ENCODE assay signal across 8 mouse cellular contexts in genomic region chr14:50895985-50896746, GRCm38 (mm10). TPM values are rescaled to one million over a fixed set of nuclear protein-coding genes. Genes with fewer than 3 reads are reported as not detected.
DNase-seq lines count a peak whose midpoint lies in the region; ATAC-seq and TF ChIP-seq lines count a peak whose summit lies in the region.

No protein-coding gene starts in this region.

- peak overlapping the region; percentile 66 for H3K9ac ChIP-seq in forebrain, embryonic 13.5 days
- peak overlapping the region; percentile 59 for H3K9ac ChIP-seq in neural tube, embryonic 14.5 days (replicated peaks; ENCODE audit: low read depth, low read length)

- ATAC-seq in cerebellum, adult (ENCODE audit: insufficient number of reproducible peaks, low FRiP score, low TSS enrichment) = peak; percentile 73
- peak; percentile 41; the same call in 1 of the 2 replicates for ATAC-seq in forebrain, embryonic 13.5 days
- peak; percentile 61 for ATAC-seq in neural tube, embryonic 14.5 days (ENCODE audit: low read depth)

- H3K27ac ChIP-seq in forebrain, embryonic 13.5 days = no peak overlapping the region
- no peak overlapping the region for H3K27ac ChIP-seq in neural tube, embryonic 14.5 days (ENCODE audit: low read depth, low read length)

- 18% methylated on average over 19 of the region's 19 CpGs for WGBS in forebrain, embryonic 13.5 days
- 18% methylated on average over 19 of the region's 19 CpGs for WGBS in lung, adult 2 months
- WGBS in neural tube, embryonic 14.5 days = 19% methylated on average over 19 of the region's 19 CpGs

- peak; percentile 66 for DNase-seq in heart, postnatal 25 days (ENCODE audit: low spot score)
- peak; percentile 39 to 84 for DNase-seq in layer of hippocampus, adult 18-20 months (ENCODE audit: low spot score in 2 of 2)
- DNase-seq in lung, adult 2 months = peak; percentile 48
- DNase-seq in thymus, adult 18-20 months = no peak

- peaks cover 9% of the 10 kb centered on the region for H3K9me3 ChIP-seq in E14TG2a.4 (ENCODE audit: low read length)
- no peaks in the 10 kb centered on the region for H3K9me3 ChIP-seq in forebrain, embryonic 13.5 days (replicated peaks)
- no peaks in the 10 kb centered on the region for H3K9me3 ChIP-seq in neural tube, embryonic 14.5 days (ENCODE audit: control insufficient read depth, low read length)

- no peak for TF ChIP-seq CTCF in E14TG2a.4 (conservative IDR thresholded peaks at IDR 0.05; ENCODE audit: low read length)
- no peak for TF ChIP-seq CTCF in lung, adult 2 months (IDR thresholded peaks at IDR 0.05; ENCODE audit: insufficient read depth, low read length)

- peak overlapping the region; percentile 77 for H3K4me3 ChIP-seq in E14TG2a.4 (replicated peaks; ENCODE audit: low read length)
- peak overlapping the region; percentile 50 for H3K4me3 ChIP-seq in forebrain, embryonic 13.5 days
- H3K4me3 ChIP-seq in lung, adult 2 months (replicated peaks; ENCODE audit: extremely low read depth, low read depth, low read length) = peak overlapping the region; percentile 53
- H3K4me3 ChIP-seq in neural tube, embryonic 14.5 days (ENCODE audit: low read depth, low read length) = peak overlapping the region; percentile 47

- H3K4me1 ChIP-seq in E14TG2a.4 (replicated peaks; ENCODE audit: low read depth, low read length) = peaks cover 34% of the 10 kb centered on the region
- peaks cover 12% of the 10 kb centered on the region for H3K4me1 ChIP-seq in forebrain, embryonic 13.5 days
- H3K4me1 ChIP-seq in lung, adult 2 months (ENCODE audit: control insufficient read depth, insufficient read depth, low read length) = peaks cover 7% of the 10 kb centered on the region; the same call in 1 of the 2 replicates
- H3K4me1 ChIP-seq in neural tube, embryonic 14.5 days (ENCODE audit: control insufficient read depth, insufficient read depth, low read length) = peaks cover 4% of the 10 kb centered on the region; the same call in 1 of the 2 replicates

- no peak for TF ChIP-seq POLR2A in lung, adult 2 months (IDR thresholded peaks at IDR 0.05; ENCODE audit: borderline replicate concordance, extremely low read depth, low read depth, low read length)

- H3K4me2 ChIP-seq in forebrain, embryonic 13.5 days = peak overlapping the region; percentile 83
- H3K4me2 ChIP-seq in neural tube, embryonic 14.5 days (ENCODE audit: low read depth, low read length) = peak overlapping the region; percentile 86

- H3K36me3 ChIP-seq in E14TG2a.4 (ENCODE audit: insufficient read depth, low read length) = no peaks in the 10 kb centered on the region
- no peaks in the 10 kb centered on the region for H3K36me3 ChIP-seq in forebrain, embryonic 13.5 days (ENCODE audit: poor library complexity, severe bottlenecking)
- no peaks in the 10 kb centered on the region for H3K36me3 ChIP-seq in neural tube, embryonic 14.5 days (ENCODE audit: control insufficient read depth, insufficient read depth, low read length)

- intact Hi-C loops in heart, postnatal 25 days (cut with DNase I) = no loop called here

- H3K27me3 ChIP-seq in E14TG2a.4 (ENCODE audit: insufficient read depth, low read length) = peaks cover 53% of the 10 kb centered on the region
- H3K27me3 ChIP-seq in forebrain, embryonic 13.5 days = peaks cover 16% of the 10 kb centered on the region
- peaks cover 3% of the 10 kb centered on the region; the same call in 1 of the 2 replicates for H3K27me3 ChIP-seq in neural tube, embryonic 14.5 days (ENCODE audit: control insufficient read depth, insufficient read depth, low read length)

RNA-seq across cellular contexts. Expression of gene Klhl33, which starts 1.1 kb away (rescaled TPM):
- 0.12 and 0.29 TPM in 2 replicates for polyA plus RNA-seq in forebrain, embryonic 13.5 days (2015; fragmentation: Nextera tagmentation; extraction: Ambion mirVana)
- 10 to 100 TPM; 21.5 to 32.5 TPM for total RNA-seq in heart, postnatal 25 days (2021)
- 1 to 10 TPM; 3.7 to 5.9 TPM for total RNA-seq in layer of hippocampus, adult 18-20 months (2021)
- polyA plus RNA-seq in lung, adult 2 months (2012; rRNA removed) = 1.4 and 3.7 TPM in 2 replicates
- polyA plus RNA-seq in neural tube, embryonic 14.5 days (2014; fragmentation: Nextera tagmentation; extraction: Ambion mirVana) = 1.8 and 2.5 TPM in 2 replicates

RNA-seq across cellular contexts. Expression of gene Tep1, which starts 25.8 kb away (rescaled TPM):
- 1.9 and 3.5 TPM in 2 replicates for polyA plus RNA-seq in forebrain, embryonic 13.5 days (2015; fragmentation: Nextera tagmentation; extraction: Ambion mirVana)
- total RNA-seq in heart, postnatal 25 days (2021) = 10 to 100 TPM in 1 of 2 experiments, 1 to 10 TPM in 1; 9.3 to 10.2 TPM
- 1 to 10 TPM; 2.9 to 3.6 TPM for total RNA-seq in layer of hippocampus, adult 18-20 months (2021)
- polyA plus RNA-seq in lung, adult 2 months (2012; rRNA removed) = 28.1 and 28.6 TPM in 2 replicates
- polyA plus RNA-seq in neural tube, embryonic 14.5 days (2014; fragmentation: Nextera tagmentation; extraction: Ambion mirVana) = 3.1 and 6.1 TPM in 2 replicates

RNA-seq across cellular contexts. Expression of gene Osgep, which starts 28.5 kb away (rescaled TPM):
- 150 and 164 TPM in 2 replicates for polyA plus RNA-seq in forebrain, embryonic 13.5 days (2015; fragmentation: Nextera tagmentation; extraction: Ambion mirVana)
- 10 to 100 TPM; 66.1 to 70.3 TPM for total RNA-seq in heart, postnatal 25 days (2021)
- 10 to 100 TPM; 34.9 to 39.0 TPM for total RNA-seq in layer of hippocampus, adult 18-20 months (2021)
- 104 and 122 TPM in 2 replicates for polyA plus RNA-seq in lung, adult 2 months (2012; rRNA removed)
- polyA plus RNA-seq in neural tube, embryonic 14.5 days (2014; fragmentation: Nextera tagmentation; extraction: Ambion mirVana) = 110 TPM in 2 replicates

RNA-seq across cellular contexts. Expression of gene Apex1, which starts 28.6 kb away (rescaled TPM):
- polyA plus RNA-seq in forebrain, embryonic 13.5 days (2015; fragmentation: Nextera tagmentation; extraction: Ambion mirVana) = 355 and 364 TPM in 2 replicates
- 10 to 100 TPM; 22.6 to 23.2 TPM for total RNA-seq in heart, postnatal 25 days (2021)
- 10 to 100 TPM; 62.8 to 65.7 TPM for total RNA-seq in layer of hippocampus, adult 18-20 months (2021)
- 12.0 and 23.2 TPM in 2 replicates for polyA plus RNA-seq in lung, adult 2 months (2012; rRNA removed)
- 166 and 180 TPM in 2 replicates for polyA plus RNA-seq in neural tube, embryonic 14.5 days (2014; fragmentation: Nextera tagmentation; extraction: Ambion mirVana)

RNA-seq across cellular contexts. Expression of gene Pip4p1, which starts 34.5 kb away (rescaled TPM):
- 73.7 and 76.9 TPM in 2 replicates for polyA plus RNA-seq in forebrain, embryonic 13.5 days (2015; fragmentation: Nextera tagmentation; extraction: Ambion mirVana)
- 10 to 100 TPM; 21.1 to 23.6 TPM for total RNA-seq in heart, postnatal 25 days (2021)
- total RNA-seq in layer of hippocampus, adult 18-20 months (2021) = 10 to 100 TPM; 86.4 to 96.1 TPM
- 99.1 and 111 TPM in 2 replicates for polyA plus RNA-seq in lung, adult 2 months (2012; rRNA removed)
- 68.4 and 98.6 TPM in 2 replicates for polyA plus RNA-seq in neural tube, embryonic 14.5 days (2014; fragmentation: Nextera tagmentation; extraction: Ambion mirVana)

Comparison
In these comparisons a context has a peak if more than half of its experiments do, and no peak if none do; other contexts are left out.
1. DNase-seq: peak in heart, postnatal 25 days (single experiment), layer of hippocampus, adult 18-20 months (2 of 2) and lung, adult 2 months (single experiment); none in thymus, adult 18-20 months (0 of 2).
2. Peak in every context shown above with its lines, with median percentiles within 50 percentile points of each other: H3K4me3 ChIP-seq and ATAC-seq.